10 mouse cellular contexts compared by ENCODE assay signal in genomic region chr12:76670533-76671086, GRCm38 (mm10). TPM values are rescaled to one million over a fixed set of nuclear protein-coding genes. Genes with fewer than 3 reads are reported as not detected.
DNase-seq lines count a peak whose midpoint lies in the region; ATAC-seq and TF ChIP-seq lines count a peak whose summit lies in the region.
"Had no signal": no experiment of that assay in that cellular context is flagged by ENCODE, and none has a peak within 500 bp of the region (broad histone marks: within the 10 kb centered on the region; RNA-seq: fewer than 3 reads in every experiment).

No protein-coding gene starts in this region.

- no peaks in the 10 kb centered on the region for H3K9me3 ChIP-seq in heart, embryonic 10.5 days
- no peaks in the 10 kb centered on the region for H3K9me3 ChIP-seq in intestine, embryonic 16.5 days (ENCODE audit: control insufficient read depth, low read length)
- no peaks in the 10 kb centered on the region for H3K9me3 ChIP-seq in stomach, embryonic 15.5 days
- no peaks in the 10 kb centered on the region for H3K9me3 ChIP-seq in kidney, embryonic 14.5 days (ENCODE audit: control insufficient read depth, low read length)

- no peak for TF ChIP-seq POLR2A in lung, adult 2 months (IDR thresholded peaks at IDR 0.05; ENCODE audit: borderline replicate concordance, extremely low read depth, low read depth, low read length)

- peaks cover 69% of the 10 kb centered on the region for H3K4me1 ChIP-seq in heart, embryonic 10.5 days
- H3K4me1 ChIP-seq in lung, adult 2 months (ENCODE audit: control insufficient read depth, insufficient read depth, low read length): no peaks in the 10 kb centered on the region
- peaks cover 3% of the 10 kb centered on the region; the same call in 1 of the 2 replicates for H3K4me1 ChIP-seq in intestine, embryonic 16.5 days (ENCODE audit: control insufficient read depth, insufficient read depth, low read length)
- no peaks in the 10 kb centered on the region for H3K4me1 ChIP-seq in stomach, embryonic 15.5 days
- H3K4me1 ChIP-seq in kidney, embryonic 14.5 days (ENCODE audit: control insufficient read depth, insufficient read depth, low read length): no peaks in the 10 kb centered on the region

- peak; percentile 93 for DNase-seq in heart, embryonic 10.5 days (ENCODE audit: low spot score)
- DNase-seq in heart, adult 11 months: no peak
- DNase-seq in lung, postnatal 10 days: peak; percentile 9
- DNase-seq in lung, adult 2 months: no peak
- DNase-seq in gastrocnemius, postnatal 14 days: no peak

- TF ChIP-seq CTCF in lung, adult 2 months (IDR thresholded peaks at IDR 0.05; ENCODE audit: insufficient read depth, low read length): no peak

- H3K9ac ChIP-seq in intestine, embryonic 16.5 days (ENCODE audit: low read depth, low read length): no peak overlapping the region
- H3K9ac ChIP-seq in stomach, embryonic 15.5 days: no peak overlapping the region
- H3K9ac ChIP-seq in kidney, embryonic 14.5 days (ENCODE audit: low read depth, low read length): no peak overlapping the region

- no peak overlapping the region for H3K4me2 ChIP-seq in intestine, embryonic 16.5 days (ENCODE audit: low read depth, low read length)
- H3K4me2 ChIP-seq in stomach, embryonic 15.5 days: no peak overlapping the region
- no peak overlapping the region for H3K4me2 ChIP-seq in kidney, embryonic 14.5 days (replicated peaks; ENCODE audit: low read depth, low read length)
- H3K4me2 ChIP-seq: midbrain, embryonic 11.5 days had no signal

- H3K27ac ChIP-seq in heart, embryonic 10.5 days: peak overlapping the region; percentile 76
- H3K27ac ChIP-seq in intestine, embryonic 16.5 days (ENCODE audit: low read length): no peak overlapping the region
- no peak overlapping the region for H3K27ac ChIP-seq in stomach, embryonic 15.5 days
- H3K27ac ChIP-seq in kidney, embryonic 14.5 days (ENCODE audit: low read depth, low read length): no peak overlapping the region

- H3K27me3 ChIP-seq in heart, embryonic 10.5 days (ENCODE audit: insufficient read depth, poor library complexity, severe bottlenecking): no peaks in the 10 kb centered on the region
- no peaks in the 10 kb centered on the region; the same call in 1 of the 2 replicates for H3K27me3 ChIP-seq in intestine, embryonic 16.5 days (replicated peaks; ENCODE audit: control insufficient read depth, insufficient read depth, low read length)
- H3K27me3 ChIP-seq in stomach, embryonic 15.5 days (replicated peaks): 0 out of 2 replicates have a peak, but pooled peaks cover 3% of the 10 kb centered on the region
- no peaks in the 10 kb centered on the region for H3K27me3 ChIP-seq in kidney, embryonic 14.5 days (ENCODE audit: control insufficient read depth, insufficient read depth, low read length)

- peak; percentile 77 for ATAC-seq in intestine, embryonic 16.5 days
- ATAC-seq in stomach, embryonic 15.5 days (ENCODE audit: insufficient read depth, low FRiP score, low read depth): peak; percentile 86
- no peak for ATAC-seq in kidney, embryonic 14.5 days (ENCODE audit: low FRiP score, low TSS enrichment)
- ATAC-seq: hindbrain, embryonic 16.5 days had no signal

- intact Hi-C loops in gastrocnemius, postnatal 14 days (cut with DNase I; ENCODE audit: low total_unique reads): no loop called here

- H3K36me3 ChIP-seq in heart, embryonic 10.5 days: no peaks in the 10 kb centered on the region
- no peaks in the 10 kb centered on the region for H3K36me3 ChIP-seq in intestine, embryonic 16.5 days (ENCODE audit: control insufficient read depth, insufficient read depth, low read length)
- no peaks in the 10 kb centered on the region for H3K36me3 ChIP-seq in stomach, embryonic 15.5 days
- H3K36me3 ChIP-seq in kidney, embryonic 14.5 days (ENCODE audit: control insufficient read depth, insufficient read depth, low read length): no peaks in the 10 kb centered on the region

- 49% methylated on average over 13 of the region's 13 CpGs for WGBS in heart, embryonic 10.5 days
- WGBS in lung, adult 2 months: 49% methylated on average over 13 of the region's 13 CpGs
- WGBS in intestine, embryonic 16.5 days: 69% methylated on average over 13 of the region's 13 CpGs
- WGBS in stomach, embryonic 15.5 days: 55% methylated on average over 13 of the region's 13 CpGs
- WGBS in kidney, embryonic 14.5 days: 69% methylated on average over 13 of the region's 13 CpGs

- no peak overlapping the region for H3K4me3 ChIP-seq in heart, embryonic 10.5 days
- H3K4me3 ChIP-seq in lung, adult 2 months (replicated peaks; ENCODE audit: extremely low read depth, low read depth, low read length): no peak overlapping the region
- no peak overlapping the region for H3K4me3 ChIP-seq in intestine, embryonic 16.5 days (ENCODE audit: low read length)
- no peak overlapping the region for H3K4me3 ChIP-seq in stomach, embryonic 15.5 days (replicated peaks)
- H3K4me3 ChIP-seq in kidney, embryonic 14.5 days (ENCODE audit: low read length): no peak overlapping the region

RNA-seq across cellular contexts. Expression of gene Sptb, which starts 39.7 kb away (rescaled TPM):
- 11.5 and 17.4 TPM in 2 replicates for polyA plus RNA-seq in heart, embryonic 10.5 days (2016; fragmentation: Nextera tagmentation; extraction: Ambion mirVana)
- polyA plus RNA-seq in lung, adult 2 months (2012; rRNA removed): 1.1 and 3.3 TPM in 2 replicates
- 0.98 and 1.2 TPM in 2 replicates for polyA plus RNA-seq in intestine, embryonic 16.5 days (2015; fragmentation: Nextera tagmentation; extraction: Ambion mirVana)
- 2.8 and 5.0 TPM in 2 replicates for polyA plus RNA-seq in stomach, embryonic 15.5 days (2015; fragmentation: Nextera tagmentation; extraction: Ambion mirVana)
- total RNA-seq in gastrocnemius, postnatal 14 days (2021): 10 to 100 TPM; 88.9 to 93.1 TPM
- polyA plus RNA-seq in kidney, embryonic 14.5 days (2014; fragmentation: Nextera tagmentation; extraction: Ambion mirVana): 0.40 and 1.0 TPM in 2 replicates

Comparison
In these comparisons a context has a peak if more than half of its experiments do, and no peak if none do; other contexts are left out.
1. DNase-seq: peak in heart, embryonic 10.5 days (single experiment) and lung, postnatal 10 days (single experiment); none in heart, adult 11 months (single experiment), lung, adult 2 months (single experiment) and gastrocnemius, postnatal 14 days (single experiment).